19 mouse cellular contexts compared by ENCODE assay signal in genomic region chr5:46856837-46857236, GRCm38 (mm10).
"Had no signal": no experiment of that assay in that cellular context is flagged by ENCODE, and none has a peak within 500 bp of the region (broad histone marks: within the 10 kb centered on the region; RNA-seq: fewer than 3 reads in every experiment).

No protein-coding gene starts in this region.

- H3K4me3 ChIP-seq: midbrain, embryonic 10.5 days; midbrain, embryonic 12.5 days; myocyte; neural tube, embryonic 13.5 days; neural tube, embryonic 15.5 days had no signal

- H3K27me3 ChIP-seq: midbrain, embryonic 12.5 days; neural tube, embryonic 13.5 days; neural tube, embryonic 15.5 days had no signal

- DNase-seq: lung, adult 18-20 months; lung, postnatal 10 days; lung, postnatal 4 days; midbrain, embryonic 14.5 days; retina, postnatal 1 day; right cerebral cortex, adult 18-20 months; right cerebral cortex, postnatal 25 days; right cerebral cortex, postnatal 4 days; spleen, adult 18-20 months; thymus, adult 18-20 months; thymus, postnatal 14 days; thymus, postnatal 36 days had no signal

- H3K9me3 ChIP-seq: midbrain, embryonic 10.5 days; midbrain, embryonic 12.5 days; neural tube, embryonic 13.5 days; neural tube, embryonic 15.5 days had no signal

- H3K4me1 ChIP-seq: midbrain, embryonic 12.5 days; neural tube, embryonic 13.5 days; neural tube, embryonic 15.5 days had no signal

- H3K9ac ChIP-seq: lung, embryonic 14.5 days; midbrain, embryonic 12.5 days; neural tube, embryonic 13.5 days; neural tube, embryonic 15.5 days had no signal

- H3K4me2 ChIP-seq: lung, embryonic 14.5 days; midbrain, embryonic 12.5 days; neural tube, embryonic 13.5 days; neural tube, embryonic 15.5 days had no signal

- H3K27ac ChIP-seq: midbrain, embryonic 10.5 days; midbrain, embryonic 12.5 days; neural tube, embryonic 13.5 days; neural tube, embryonic 15.5 days had no signal

- ATAC-seq: midbrain, embryonic 16.5 days had no signal

- H3K36me3 ChIP-seq: midbrain, embryonic 10.5 days; midbrain, embryonic 12.5 days; neural tube, embryonic 13.5 days; neural tube, embryonic 15.5 days had no signal
